Mouse (Mus musculus): ENCODE data around the gene Sult1c1. TPM values are rescaled to one million over a fixed set of nuclear protein-coding genes. Genes with fewer than 3 reads are reported as not detected.

Gene Sult1c1
- polyA plus RNA-seq, 1 experiment from 2014 or later: not detected

Other genes starting within 250 kb of the Sult1c1 start
- not detected in 2 replicates for gene Sult1c2, start 144.3 kb downstream of the Sult1c1 start, polyA plus RNA-seq (2015; fragmentation: Nextera tagmentation; extraction: Ambion mirVana)